Mouse (Mus musculus): Measurements from ENCODE around the gene Stk36.
A peak's percentile ranks its signal among the peaks of the same experiment; 100 is the strongest.

The Stk36 gene

DNA sequence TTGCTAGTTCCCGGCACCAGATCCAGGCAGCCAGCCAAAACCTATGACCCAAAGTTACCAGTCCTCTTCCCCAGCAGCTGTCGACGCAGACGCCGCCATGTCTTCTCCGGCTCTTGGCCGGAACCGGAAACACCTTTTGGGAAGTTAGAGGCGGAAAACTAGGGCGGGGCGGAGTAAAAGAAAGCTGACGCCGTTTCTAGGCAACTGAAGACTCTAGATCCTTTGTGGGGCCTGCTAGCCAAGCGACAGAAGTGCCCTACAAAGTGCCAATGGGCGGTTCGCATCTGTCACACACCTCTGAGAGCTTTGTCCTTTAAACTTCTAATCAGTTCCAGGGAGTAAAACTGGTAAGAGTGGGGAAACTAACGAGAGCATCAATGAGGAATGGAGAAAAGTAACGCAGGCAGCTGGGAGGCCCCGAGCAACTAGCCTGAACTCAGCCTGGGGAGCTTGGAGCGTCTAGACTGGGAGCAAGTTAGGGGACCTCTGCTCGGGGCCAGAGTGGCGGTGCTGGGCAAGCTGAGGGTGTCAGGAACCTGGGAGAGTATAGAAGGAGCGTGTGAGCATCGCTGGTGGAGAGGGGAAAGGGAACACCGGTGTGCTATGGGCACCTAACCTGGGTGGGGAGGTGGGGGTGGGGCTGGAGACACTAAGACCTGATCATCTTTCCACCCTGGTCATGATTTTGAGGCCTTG, at the start of gene Stk36, which contains the start of gene Rnf25:
TSS of gene Stk36 (plus strand) at position 179 of the 696 bp plus-strand sequence.
TSS of gene Rnf25 (minus strand) at position 131 of the 696 bp plus-strand sequence.
- DNase-seq (ENCODE audit: low spot score in 2 of 2), result peak; percentile 69 to 76

DNA sequence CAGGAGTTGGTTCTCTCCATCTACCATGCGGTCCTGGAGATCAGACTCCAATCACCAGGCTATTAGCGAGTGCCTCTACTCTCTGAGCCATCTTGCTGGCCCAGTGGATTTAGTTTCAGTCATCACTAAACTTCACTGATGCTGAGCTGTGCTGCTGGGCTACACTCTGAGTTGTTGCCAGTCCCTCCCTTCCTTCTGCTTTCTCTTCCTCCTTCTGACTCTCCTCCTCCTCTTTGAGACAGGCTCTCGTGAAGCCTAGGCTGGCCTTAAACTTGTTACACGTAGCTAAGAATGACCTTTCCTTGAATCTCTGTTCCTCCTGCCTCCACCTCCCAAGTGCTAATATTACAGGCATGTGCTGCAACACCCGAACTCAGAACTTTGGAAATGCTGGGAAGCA, 42.2 kb upstream of the Stk36 start:
- no peak for DNase-seq (ENCODE audit: low spot score in 2 of 2)

DNA sequence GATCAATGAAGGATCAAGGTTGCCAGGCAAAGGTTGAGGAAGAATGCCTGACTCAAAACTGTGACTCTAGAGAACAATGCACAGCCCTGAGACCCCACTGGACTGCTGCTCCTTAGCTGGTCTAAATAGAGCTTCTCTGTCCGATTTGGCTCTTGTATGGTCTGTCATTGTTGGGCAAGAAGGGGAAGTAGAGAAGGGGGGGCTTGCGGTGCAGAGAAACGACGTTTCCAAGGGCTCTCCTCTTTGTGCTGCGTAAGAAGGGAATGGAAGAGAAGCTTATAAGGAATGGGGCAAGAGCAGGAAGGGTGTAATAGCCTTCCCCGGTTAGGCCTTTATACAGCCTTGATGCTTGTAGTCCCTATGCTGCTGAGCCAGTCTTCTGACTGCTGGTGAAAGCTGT, 35.4 kb upstream of the Stk36 start:
- DNase-seq (ENCODE audit: low spot score in 2 of 2), result no peak

DNA sequence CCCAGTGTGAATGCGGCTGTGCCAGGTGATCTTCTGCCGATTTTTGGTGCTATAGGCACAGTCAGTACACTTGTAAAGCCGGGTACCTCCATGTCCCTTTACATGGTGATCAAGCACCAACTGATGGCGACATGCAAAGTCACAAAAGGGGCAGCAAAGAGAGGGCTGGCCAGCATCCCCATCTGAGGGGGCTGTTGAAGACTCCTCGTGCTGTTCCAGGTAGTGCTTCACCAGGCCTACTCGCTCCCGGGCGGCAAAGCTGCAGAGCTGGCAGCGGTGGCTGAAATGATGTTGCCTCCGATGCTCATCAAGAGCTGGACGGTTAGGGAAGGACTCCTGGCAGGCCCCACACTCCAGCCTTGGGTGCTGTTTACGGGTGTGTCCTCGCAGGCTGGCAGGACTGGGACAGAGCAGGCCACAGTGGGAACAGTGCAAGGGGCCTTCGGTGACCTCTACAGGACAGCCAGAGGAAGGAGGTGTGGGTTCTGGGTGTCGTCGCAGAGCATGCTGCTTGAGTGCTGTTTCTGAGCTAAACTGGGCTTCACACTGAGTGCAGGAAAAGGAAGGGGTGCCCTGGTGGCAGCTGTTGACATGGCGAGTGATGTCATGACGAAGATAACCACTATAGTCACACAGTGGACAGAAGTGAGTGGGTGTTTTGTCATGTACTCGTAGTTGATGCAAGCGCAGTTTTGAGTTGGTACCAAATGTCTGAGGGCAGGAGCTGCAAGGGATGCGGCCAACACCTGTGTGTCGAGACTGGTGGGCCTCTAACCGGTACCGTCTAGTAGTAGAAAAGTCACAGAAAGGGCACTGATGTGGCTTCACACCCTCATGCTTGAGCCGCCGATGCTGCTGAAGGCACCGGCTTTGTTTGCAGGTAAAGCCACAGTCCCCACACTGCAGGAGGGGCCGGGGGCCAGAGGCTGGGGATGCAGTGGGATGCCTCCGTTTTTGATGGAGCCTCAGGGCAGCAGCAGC, 31.2 kb upstream of the Stk36 start:
- DNase-seq (ENCODE audit: low spot score in 2 of 2), result no peak

DNA sequence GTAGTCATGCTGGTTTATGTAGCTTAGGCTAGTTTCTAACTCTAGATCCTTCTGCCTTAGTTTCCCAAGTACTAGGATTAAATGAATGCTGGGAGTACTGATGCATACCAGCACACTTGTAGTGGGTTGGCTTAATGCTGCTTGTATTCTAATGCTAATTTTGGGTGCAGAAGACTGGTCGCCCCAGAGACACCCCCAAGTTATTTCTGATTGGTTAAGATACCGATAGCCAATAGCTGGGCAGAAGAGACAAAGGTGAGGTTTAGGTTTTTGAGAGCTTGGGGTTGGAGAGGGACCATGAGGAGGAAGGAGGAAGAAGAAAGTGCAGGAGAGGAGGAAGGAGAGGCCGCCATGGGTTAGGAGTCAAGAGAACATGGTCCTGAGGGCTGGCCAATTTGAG, 18.6 kb upstream of the Stk36 start:
- no peak for DNase-seq (ENCODE audit: low spot score in 2 of 2)

DNA sequence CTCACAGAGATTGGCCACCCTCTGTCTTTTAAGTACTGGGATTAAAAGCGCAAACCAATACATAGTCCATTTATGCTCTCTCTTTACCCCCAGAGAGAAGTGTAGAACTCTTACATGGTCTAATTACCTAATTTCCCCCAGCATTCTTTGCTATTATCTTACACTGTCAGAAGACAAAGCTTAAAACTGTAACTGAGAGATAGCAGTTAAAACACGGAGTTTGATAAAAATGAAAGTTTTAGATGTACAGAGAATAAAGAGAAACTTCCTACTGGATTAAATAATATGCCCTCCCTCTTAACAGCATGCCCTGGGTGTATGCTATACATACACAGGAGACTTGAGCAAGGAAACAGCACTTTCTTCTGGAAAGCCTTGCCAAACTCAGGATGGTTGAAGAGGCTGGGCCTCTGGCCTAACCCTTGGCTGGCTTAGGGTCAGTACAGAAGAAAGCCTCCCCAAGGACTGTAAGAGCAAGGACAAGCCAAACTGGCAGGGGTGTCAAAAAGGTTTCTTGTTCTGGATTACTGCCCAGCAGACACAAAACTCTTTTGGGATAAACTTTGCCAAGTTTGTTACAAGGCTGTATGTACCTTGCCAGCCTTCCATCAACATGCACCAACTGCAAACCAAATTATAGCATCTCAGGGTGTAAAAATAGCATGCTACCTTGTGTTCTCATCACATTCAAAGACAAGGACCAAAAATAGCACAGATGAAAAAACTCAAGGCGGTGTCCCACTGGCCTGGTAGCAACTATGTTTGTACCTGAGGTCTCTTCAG, 16.4 kb upstream of the Stk36 start:
- DNase-seq (ENCODE audit: low spot score in 2 of 2), result no peak

DNA sequence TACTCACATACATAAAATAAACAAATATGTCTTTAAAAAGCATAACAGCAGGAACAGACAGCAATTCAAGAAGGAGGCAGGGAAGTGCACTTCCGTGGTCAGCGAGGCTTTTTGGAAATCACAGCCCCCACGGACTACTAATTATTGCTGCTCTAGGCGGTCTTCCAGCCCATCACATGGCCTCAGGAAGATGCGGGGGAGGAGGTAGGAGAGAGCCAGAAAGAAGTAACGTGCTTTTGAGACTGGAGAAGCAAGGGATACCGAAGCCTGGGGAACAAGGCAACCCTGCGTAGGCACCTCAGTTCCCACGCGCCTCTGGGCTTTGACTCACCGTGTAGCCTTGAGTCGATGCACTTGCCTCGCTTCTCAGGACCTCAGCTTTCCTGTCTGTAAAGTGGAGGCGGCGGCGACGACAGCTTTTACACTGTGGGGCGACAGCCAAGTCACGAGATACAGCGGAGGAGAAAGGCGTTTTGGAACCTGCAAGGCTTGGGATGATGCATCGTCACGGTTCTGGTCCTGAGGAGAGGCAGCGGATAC, 13.9 kb upstream of the Stk36 start:
- no peak for DNase-seq (ENCODE audit: low spot score in 2 of 2)

DNA sequence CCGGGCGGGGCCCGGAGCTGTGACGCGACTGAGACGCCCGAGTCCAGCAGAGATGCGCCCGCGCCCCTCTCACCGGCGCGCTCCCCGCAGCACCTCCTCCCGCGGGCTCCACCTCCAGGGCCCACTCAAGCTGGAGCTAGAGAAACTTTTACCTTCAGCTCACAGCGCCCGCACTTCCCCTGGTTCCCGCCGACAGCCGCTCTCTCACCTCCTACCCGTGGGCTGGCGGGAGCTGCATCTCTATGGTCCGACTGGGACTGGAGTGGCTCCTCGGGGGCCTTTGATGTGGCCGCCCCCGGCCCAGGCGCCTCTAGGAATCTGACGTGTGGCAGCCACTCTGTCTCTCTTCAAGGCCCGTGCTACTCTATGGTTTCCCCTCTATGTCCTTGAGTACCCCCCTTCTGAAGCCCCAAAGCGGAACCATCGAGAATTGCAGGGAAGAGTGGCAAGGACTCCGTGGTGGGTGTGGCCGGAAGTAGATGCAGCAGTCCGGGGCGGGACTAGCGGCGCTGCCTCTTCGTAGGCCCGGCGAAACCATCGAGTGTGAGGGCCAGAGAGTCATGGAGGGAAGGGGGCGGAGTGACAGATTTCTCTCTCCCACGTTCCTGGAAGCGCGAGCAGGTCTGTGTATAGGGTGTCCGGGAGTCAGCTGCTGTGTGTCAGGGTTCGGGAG, 13.3 kb upstream of the Stk36 start, which contains the start of the genes Zfp142 and Bcs1l:
TSS of gene Zfp142 (minus strand) at position 474 of the 673 bp plus-strand sequence.
TSS of gene Bcs1l (plus strand) at position 517 of the 673 bp plus-strand sequence.
- DNase-seq (ENCODE audit: low spot score in 2 of 2), result peak; percentile 98

DNA sequence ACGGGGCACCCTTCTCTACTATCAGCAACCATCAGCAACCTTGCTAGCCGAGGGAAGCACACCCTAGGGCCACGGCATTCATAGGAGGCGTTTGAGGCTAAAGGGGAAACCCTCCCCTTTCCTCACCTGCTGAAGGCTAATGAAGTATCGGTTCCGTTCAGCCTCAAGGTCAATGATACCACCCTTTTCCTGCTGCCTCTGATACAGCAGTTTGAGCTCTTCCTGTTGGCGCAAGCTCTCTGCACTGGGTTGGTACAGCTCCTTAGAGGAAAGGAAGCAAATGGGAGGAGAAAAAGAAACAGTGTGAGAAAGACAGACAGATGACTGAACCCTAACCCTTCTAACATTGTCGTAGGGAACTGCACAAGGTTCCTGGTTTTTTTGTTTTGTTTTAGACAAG, 6.8 kb upstream of the Stk36 start:
- DNase-seq (ENCODE audit: low spot score in 2 of 2), result no peak

DNA sequence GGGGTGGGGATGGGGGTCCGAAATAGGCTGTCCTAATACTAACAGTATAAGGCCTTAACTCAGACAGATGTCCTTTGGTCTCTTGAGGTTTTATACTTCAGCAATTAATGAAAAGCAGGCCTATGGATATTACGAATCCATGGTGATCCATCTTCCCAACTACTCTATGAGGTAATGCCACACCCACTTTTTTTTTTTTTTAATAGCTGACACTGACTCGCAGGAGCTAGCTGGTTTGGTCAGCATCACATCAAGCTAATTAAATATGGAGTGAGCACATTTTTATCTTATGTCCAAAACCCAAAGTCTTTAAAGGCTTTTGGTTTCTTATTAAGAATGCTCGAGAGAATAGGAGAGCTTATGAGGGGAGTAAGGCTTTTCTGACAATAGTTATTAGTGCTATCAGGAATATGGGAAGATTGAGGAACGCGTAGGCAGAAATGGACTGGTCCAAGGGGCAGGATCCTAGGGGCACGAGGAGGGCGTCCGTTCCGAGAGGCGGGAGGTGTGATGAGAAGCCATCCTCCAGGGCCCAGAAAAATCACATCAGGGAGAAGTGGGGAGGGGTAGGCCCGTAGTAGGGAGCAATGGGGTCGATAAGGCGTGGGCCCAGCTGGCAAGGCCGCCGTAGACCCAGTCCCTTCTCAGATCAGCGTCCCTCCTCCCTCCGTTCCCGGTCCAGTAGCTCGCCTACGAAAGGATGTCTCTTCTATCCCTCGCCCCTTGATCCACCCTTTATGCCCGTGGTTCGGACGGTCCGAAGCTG, 561 bp upstream of the Stk36 start:
- DNase-seq (ENCODE audit: low spot score in 2 of 2), result no peak

DNA sequence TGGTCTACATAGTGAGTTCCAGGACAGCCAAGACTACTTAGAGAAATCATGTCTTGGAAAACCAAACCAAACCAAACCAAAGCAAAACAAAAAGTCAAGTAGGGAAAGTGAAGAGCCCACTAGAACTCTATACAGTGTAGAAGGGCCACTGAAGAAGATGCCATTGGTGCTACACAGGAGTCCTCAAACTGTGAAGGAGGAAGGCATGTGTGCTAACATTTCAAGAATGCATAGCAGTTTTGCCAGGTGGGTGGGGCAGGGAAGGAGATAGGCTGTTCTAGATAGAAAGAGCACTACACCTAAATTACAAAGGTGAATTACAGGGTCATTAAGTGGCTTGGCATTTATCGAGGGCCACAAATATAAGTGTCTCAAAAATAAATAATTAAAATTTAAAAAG, 22.9 kb downstream of the Stk36 start:
- no peak for DNase-seq (ENCODE audit: low spot score in 2 of 2)

DNA sequence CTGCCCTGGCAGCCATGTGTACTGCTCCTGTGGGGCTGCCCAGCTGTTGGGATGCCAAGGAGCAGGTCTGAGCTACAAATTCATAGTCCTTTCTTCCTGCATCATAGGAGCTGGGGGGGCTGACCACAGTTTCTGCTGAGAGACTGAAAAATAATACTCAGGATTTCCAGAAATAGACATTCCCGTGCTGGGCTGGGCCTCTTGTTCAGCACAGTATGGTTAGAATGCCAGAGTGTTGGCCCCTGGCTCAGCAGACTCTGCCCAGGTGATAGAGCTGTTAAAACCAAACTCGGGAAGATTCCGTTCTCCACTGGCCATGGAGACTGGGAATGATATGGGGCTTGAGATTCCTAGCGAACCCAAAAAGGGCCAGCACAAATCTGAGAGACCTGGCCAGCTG, 24.8 kb downstream of the Stk36 start:
- no peak for DNase-seq (ENCODE audit: low spot score in 2 of 2)

DNA sequence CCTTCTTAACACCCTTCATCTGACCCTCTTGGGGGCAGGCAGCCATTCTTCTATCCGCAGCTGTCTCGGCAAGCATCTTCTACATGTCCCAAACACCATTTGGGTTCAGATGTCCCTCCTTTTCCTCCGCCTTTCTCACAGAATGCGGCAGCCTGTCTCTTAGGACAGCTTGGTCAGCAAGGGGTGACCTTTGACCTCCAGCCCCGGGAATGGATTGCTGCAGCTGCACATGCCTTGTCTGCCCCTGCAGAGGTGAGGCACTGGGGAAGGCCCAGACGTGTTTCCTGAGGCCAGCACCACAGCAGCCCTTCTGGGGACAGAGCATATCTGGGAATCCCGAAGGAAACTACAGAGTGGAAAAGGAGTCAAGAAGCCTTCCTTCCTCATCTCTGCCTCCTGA, 26.8 kb downstream of the Stk36 start:
- DNase-seq (ENCODE audit: low spot score in 2 of 2), result no peak

DNA sequence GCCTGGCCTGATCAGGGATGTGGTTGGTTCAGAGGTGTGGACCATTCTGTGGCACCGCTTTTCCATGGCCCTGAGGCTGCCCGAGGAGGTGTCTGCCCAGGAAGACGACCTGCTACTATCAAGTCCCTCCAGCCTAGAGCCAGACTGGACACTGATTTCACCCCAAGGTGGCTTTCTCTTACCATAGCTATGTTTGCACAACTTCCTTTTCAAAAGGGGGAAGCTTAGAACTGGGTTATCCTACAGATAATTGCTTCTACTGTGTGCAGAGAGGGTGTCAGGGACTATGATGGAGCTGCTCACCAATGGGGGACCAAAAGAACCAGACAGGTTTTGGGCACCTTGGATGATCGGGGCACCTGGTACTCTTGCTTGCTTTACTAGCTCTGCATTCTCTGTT, 31.5 kb downstream of the Stk36 start:
- no peak for DNase-seq (ENCODE audit: low spot score in 2 of 2)

DNA sequence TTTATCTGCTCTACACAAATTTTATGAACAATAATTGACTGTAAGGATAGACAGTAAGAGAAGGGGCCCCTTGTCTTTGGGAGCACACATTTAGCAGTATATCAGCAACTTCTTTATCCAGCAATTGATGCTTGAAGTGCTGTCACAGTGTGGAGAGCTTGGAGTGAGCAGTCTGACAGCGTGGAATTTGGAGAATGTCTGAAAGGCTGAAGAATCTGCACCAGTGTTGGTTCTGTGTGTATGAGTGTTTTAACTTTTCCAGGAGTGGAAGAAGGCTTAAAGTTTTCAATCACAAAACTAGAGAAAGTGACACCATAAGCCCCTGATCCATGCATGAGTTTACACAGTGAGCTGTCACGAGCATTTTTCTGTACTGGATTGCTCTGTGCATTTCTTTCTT, 42.3 kb downstream of the Stk36 start:
- DNase-seq (ENCODE audit: low spot score in 2 of 2), result no peak

DNA sequence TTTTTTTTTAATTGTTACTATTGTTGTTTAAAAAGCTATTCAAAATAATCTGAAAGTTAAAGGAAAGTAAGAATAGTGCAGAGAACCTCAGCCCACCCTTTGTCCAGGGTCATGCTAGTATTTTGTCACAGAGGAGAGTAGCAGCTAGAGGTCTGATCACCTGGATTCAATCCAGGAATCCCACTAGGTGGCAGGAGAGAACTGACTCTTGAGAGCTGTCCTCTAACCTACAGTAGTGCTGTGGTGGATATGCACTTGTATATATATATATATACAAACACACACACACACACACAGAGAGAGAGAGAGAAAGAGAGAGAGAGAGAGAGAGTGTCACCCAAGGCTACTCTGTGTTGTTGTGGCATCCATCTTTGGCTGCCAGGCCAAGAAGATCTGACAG, 42.7 kb downstream of the Stk36 start:
- peak in 1 of 2 experiments; percentile 27 for DNase-seq (ENCODE audit: low spot score in 2 of 2)

DNA sequence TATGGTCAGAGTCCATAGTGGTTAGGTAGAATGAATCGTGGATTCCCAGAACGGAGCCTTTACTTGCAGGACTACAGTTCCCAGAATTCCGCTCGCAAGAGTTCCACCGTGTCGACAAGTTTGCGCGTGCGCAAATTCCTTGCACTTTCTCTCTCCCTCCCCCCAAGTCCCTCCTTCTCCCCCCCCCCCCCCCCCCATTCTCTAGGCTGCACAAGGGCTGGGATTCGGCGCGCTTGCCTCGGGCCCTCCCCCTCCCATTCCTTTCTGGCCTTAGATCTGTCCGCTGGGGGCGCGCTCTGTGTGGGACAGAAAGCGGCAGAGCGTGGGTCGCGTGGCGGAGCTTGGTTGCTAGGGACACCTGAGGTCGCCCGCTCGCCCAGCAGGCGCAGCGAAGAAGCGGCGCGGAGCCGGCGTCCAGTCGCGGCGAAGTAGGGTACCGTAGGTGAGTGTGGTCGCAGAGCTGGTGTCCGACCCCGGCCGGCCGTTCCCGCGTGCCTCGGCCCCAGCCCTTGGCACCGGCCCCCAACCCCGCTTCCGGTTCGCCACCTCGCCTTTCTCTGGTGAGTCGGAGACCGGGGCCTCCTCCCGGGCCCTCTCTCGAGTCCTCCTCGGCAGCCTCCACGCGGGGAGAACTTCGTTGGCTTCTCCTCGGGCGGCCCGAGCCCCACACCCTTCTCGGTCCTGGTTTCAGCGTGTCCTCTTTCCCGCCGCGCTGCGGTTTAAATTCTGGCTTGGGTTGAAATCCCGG, 60.4 kb downstream of the Stk36 start, which contains the start of gene Ttll4:
TSS of gene Ttll4 (plus strand) at position 298 of the 748 bp plus-strand sequence.
- DNase-seq (ENCODE audit: low spot score in 2 of 2), result peak; percentile 91

DNA sequence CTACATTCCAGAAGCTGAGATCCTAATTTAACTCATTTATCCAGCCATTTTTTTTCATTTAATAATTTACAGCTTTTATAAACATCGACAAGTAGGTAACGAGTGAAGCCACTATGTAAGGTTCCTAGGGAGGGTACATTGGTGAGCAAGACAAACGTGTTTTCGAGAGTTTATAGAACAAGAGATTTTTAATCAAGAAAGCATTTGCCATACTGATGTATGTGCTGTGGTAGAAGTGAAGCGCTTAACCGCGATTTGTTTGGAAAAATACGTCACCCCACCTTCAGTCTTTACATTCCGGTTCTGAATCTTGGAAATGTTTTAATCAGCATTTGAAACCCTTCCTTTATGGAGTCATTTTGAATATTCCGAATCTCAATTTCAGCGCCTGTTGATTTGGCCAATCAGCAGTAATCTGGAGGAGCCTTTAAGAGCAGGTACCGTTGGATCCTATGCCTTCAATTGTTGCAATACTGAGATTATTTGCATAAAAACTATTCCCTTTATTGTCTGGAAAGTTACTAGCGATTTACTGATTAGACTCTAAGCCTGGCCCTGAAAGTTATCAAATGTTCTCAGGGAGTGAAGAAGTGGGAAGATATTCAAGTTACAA, 61.1 kb downstream of the Stk36 start:
- DNase-seq (ENCODE audit: low spot score in 2 of 2), result no peak

DNA sequence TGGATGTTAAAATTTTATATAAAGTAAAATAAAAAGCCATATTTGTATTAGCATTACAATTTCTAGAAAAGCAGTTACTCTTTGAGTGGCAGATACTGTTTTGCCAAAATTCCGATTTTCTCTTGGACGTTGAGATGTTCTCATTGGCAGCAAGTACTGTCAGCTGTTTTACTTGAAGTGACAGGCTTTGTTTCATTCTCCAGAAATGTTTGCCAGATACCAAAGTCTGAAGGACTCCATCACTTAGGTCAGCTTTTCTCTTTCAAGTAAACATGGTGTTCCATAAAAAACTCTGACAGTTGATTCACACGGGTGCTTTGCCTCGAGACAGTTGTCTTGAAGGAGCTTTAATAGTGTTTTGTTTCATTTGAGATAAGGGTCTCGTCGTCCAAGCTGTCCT, 63.9 kb downstream of the Stk36 start:
- DNase-seq (ENCODE audit: low spot score in 2 of 2), result no peak

Data from thymus, postnatal 10 days (tissue).